Mouse (Mus musculus): ENCODE data around the gene C1qtnf7.

DNA sequence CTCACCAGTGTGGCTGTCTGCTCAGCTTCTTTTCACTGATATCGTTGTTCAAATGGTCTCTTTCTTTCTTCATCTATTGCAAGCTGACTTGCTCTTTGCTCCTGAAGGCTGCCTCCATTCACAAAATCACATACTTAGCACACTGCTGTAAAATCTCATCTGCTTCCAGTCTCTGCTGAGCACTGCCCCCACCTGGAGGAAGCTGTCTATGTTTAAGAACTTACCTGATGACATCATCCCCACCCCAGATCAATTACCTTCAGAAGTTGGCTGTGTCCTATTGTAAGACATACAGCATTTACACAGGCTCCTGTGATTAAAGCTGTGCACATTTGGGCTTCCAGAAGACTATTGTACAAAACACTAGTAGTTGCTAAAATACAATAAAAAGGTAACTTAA lies 13.5 kb upstream of the C1qtnf7 start:
- TF ChIP-seq POLR2A (IDR thresholded peaks at IDR 0.05; ENCODE audit: borderline replicate concordance, insufficient read depth, low read length), result no peak
- TF ChIP-seq CTCF (IDR thresholded peaks at IDR 0.05; ENCODE audit: borderline replicate concordance, insufficient read depth, low read depth, low read length), result no peak

Data from cerebellum, adult 2 months (tissue).